Mouse (Mus musculus) midbrain, embryonic 13.5 days (tissue): ENCODE data around the gene Olfr221. TPM values are rescaled to one million over a fixed set of nuclear protein-coding genes. Genes with fewer than 3 reads are reported as not detected.

Source experiments
- ATAC-seq: fragments of 200-750 bp; cut with Nextera tagmentation; 2 replicates; pipeline ENCODE4 v1.8.0; 2017; ENCODE audit warnings: mild to moderate bottlenecking, moderate TSS enrichment, moderate library complexity
- H3K27ac ChIP-seq: fragments of 300-500 bp; sonication (generic); 2 replicates; pipeline ENCODE4 v1.5.1; 2015; ENCODE audit warnings: inconsistent platforms, mild to moderate bottlenecking, moderate library complexity
- H3K27me3 ChIP-seq: fragments of 300-500 bp; sonication (generic); 2 replicates; pipeline ENCODE4 v1.6.1; 2015; ENCODE audit warnings: mild to moderate bottlenecking, inconsistent platforms
- H3K36me3 ChIP-seq: fragments of 300-500 bp; sonication (generic); 2 replicates; pipeline ENCODE4 v1.6.1; 2015; ENCODE audit warnings: mild to moderate bottlenecking, inconsistent platforms
- H3K4me1 ChIP-seq: fragments of 300-500 bp; sonication (generic); replicated peaks from 2 replicates; pipeline ENCODE4 v1.6.1; 2015; ENCODE audit warnings: inconsistent platforms
- H3K4me2 ChIP-seq: fragments of 300-500 bp; sonication (generic); replicated peaks from 2 replicates; pipeline ENCODE4 v1.6.1; 2015; ENCODE audit warnings: moderate library complexity, mild to moderate bottlenecking, inconsistent platforms
- H3K4me3 ChIP-seq: fragments of 300-500 bp; sonication (generic); replicated peaks from 2 replicates; pipeline ENCODE4 v1.5.1; 2015; ENCODE audit warnings: mild to moderate bottlenecking, inconsistent platforms
- H3K9ac ChIP-seq: fragments of 300-500 bp; sonication (generic); replicated peaks from 2 replicates; pipeline ENCODE4 v1.6.1; 2015; ENCODE audit warnings: mild to moderate bottlenecking, inconsistent platforms
- H3K9me3 ChIP-seq: fragments of 300-500 bp; sonication (generic); 2 replicates; pipeline ENCODE4 v1.6.1; 2016; ENCODE audit warnings: mild to moderate bottlenecking, inconsistent platforms
- WGBS: fragments of 180-500 bp; shearing (Covaris S2); methylation state at CpG from one replicate; pipeline ENCODE4 v1.1.7; 2015; 5-methylcytosine and 5-hydroxymethylcytosine counted together
- polyA plus RNA-seq: library from polyadenylated mRNA; unstranded; fragments of >200 nt; fragmentation: Nextera tagmentation; extraction: Ambion mirVana; gene quantifications from 2 replicates; pipeline ENCODE4 v1.2.1, GENCODE M21; 2015

Gene Olfr221
- polyA plus RNA-seq, 1 experiment from 2014 or later = not detected

DNA sequence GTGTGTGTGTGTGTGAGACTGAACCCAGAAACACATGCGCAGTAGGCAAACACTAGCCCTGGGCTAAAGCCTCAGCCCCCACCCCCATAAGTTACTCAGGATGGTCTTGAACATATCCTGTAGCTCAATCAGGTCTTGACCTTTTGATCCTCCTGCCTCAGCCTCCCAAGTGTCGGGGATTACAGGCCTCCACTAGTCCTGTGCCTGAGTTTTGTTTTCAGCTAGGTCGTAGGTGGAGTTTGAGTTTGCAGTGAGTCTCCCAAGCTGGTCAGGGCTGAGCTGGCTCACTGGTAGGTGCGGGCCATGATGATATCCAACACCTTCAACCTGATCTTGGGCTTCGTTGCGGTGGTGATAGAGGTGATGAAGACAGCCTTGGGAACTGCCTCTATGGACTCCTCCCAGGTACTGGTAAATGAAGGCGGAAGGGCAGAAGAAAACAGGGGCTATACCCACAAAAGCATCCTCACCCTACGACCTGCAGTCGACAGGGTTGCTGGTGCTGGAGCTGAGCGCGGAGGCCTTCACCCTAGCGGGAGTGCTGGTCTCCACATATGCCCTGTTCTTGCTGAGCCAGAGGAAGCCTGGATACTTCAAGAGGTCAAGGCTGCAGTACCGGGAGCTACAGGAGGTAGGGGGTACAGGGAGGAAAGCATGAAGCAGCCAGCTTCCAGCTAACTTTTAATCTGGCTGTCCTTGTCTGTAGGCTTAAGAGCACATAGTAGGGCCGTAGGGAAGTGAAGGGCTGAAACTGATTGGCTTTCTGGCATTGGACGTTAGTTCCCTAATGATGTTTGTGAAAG lies 23.8 kb downstream of the Olfr221 start:
- H3K9me3 ChIP-seq = no peaks in the 10 kb centered on the region
- H3K9ac ChIP-seq = peak overlapping the region; percentile 94
- H3K27ac ChIP-seq = peak overlapping the region; percentile 99
- no peak for ATAC-seq
- WGBS = 89% methylated on average over 15 of the region's 15 CpGs
- H3K4me1 ChIP-seq = peaks cover 60% of the 10 kb centered on the region
- H3K4me2 ChIP-seq = peak overlapping the region; percentile 73
- H3K27me3 ChIP-seq = no peaks in the 10 kb centered on the region
- H3K36me3 ChIP-seq = no peaks in the 10 kb centered on the region
- H3K4me3 ChIP-seq = peak overlapping the region; percentile 67

- Histone ChIP-seq H3K4me2 (no peak overlapping the region), H3K27me3 (no peaks in the 10 kb centered on the region), H3K9me3 (no peaks in the 10 kb centered on the region), H3K4me3 (no peak overlapping the region), H3K9ac (no peak overlapping the region), H3K36me3 (no peaks in the 10 kb centered on the region), H3K4me1 (peaks cover 62% of the 10 kb centered on the region), H3K27ac (no peak overlapping the region)
- ATAC-seq = no peak
- 86% methylated on average over 4 of the region's 4 CpGs for WGBS
These were observed 24.6 kb downstream of the Olfr221 start for GRCm38 (mm10) chr14:52017662-52018061.

- Histone ChIP-seq H3K27me3 (no peaks in the 10 kb centered on the region), H3K36me3 (no peaks in the 10 kb centered on the region), H3K9me3 (no peaks in the 10 kb centered on the region), H3K27ac (peak overlapping the region; percentile 19; the same call in 1 of the 2 replicates), H3K4me3 (no peak overlapping the region), H3K4me1 (peaks cover 66% of the 10 kb centered on the region), H3K9ac (no peak overlapping the region; the same call in 1 of the 2 replicates), H3K4me2 (no peak overlapping the region)
- no peak for ATAC-seq
- WGBS = 66% methylated on average over 13 of the region's 13 CpGs
These were observed 25.4 kb downstream of the Olfr221 start for GRCm38 (mm10) chr14:52016625-52017405.

GRCm38 (mm10) chr14:52015445-52016100 lies 26.7 kb downstream of the Olfr221 start, which contains the start of gene Tmem253:
Tmem253 (plus strand) TSS chr14:52015658.
- H3K9me3 ChIP-seq = no peaks in the 10 kb centered on the region
- peaks cover 69% of the 10 kb centered on the region for H3K4me1 ChIP-seq
- 18% methylated on average over 6 of the region's 6 CpGs for WGBS
- peak within 1 kb of the TSS; percentile 83 for H3K4me2 ChIP-seq
- peak within 1 kb of the TSS; percentile 99 for H3K27ac ChIP-seq
- no peak for ATAC-seq
- H3K4me3 ChIP-seq = peak within 1 kb of the TSS; percentile 63
- no peaks in the 10 kb centered on the region for H3K27me3 ChIP-seq
- H3K36me3 ChIP-seq = no peaks in the 10 kb centered on the region
- peak within 1 kb of the TSS; percentile 90 for H3K9ac ChIP-seq

- Histone ChIP-seq H3K4me2 (peak overlapping the region; percentile 83), H3K36me3 (no peaks in the 10 kb centered on the region), H3K4me3 (peak overlapping the region; percentile 63), H3K27ac (peak overlapping the region; percentile 99), H3K4me1 (peaks cover 73% of the 10 kb centered on the region), H3K9me3 (no peaks in the 10 kb centered on the region), H3K9ac (peak overlapping the region; percentile 90), H3K27me3 (no peaks in the 10 kb centered on the region)
- 1% methylated on average over 19 of the region's 28 CpGs for WGBS
- ATAC-seq = no peak
These were observed 27.4 kb downstream of the Olfr221 start for GRCm38 (mm10) chr14:52014761-52015311.

- no peak for ATAC-seq
- H3K4me2 ChIP-seq = peak overlapping the region; percentile 83
- H3K4me3 ChIP-seq = peak overlapping the region; percentile 63
- H3K27ac ChIP-seq = peak overlapping the region; percentile 99
- no peaks in the 10 kb centered on the region for H3K27me3 ChIP-seq
- 0% methylated on average over 4 of the region's 80 CpGs for WGBS
- peak overlapping the region; percentile 90 for H3K9ac ChIP-seq
- no peaks in the 10 kb centered on the region for H3K9me3 ChIP-seq
- peaks cover 78% of the 10 kb centered on the region for H3K4me1 ChIP-seq
- peaks cover 3% of the 10 kb centered on the region for H3K36me3 ChIP-seq
These were observed 27.9 kb downstream of the Olfr221 start for GRCm38 (mm10) chr14:52014271-52014760.

- Histone ChIP-seq H3K27me3 (no peaks in the 10 kb centered on the region), H3K36me3 (peaks cover 9% of the 10 kb centered on the region), H3K27ac (peak overlapping the region; percentile 99), H3K9ac (peak overlapping the region; percentile 90), H3K4me2 (peak overlapping the region; percentile 83), H3K4me1 (peaks cover 78% of the 10 kb centered on the region), H3K9me3 (no peaks in the 10 kb centered on the region), H3K4me3 (peak overlapping the region; percentile 63)
- peak; percentile 3; the same call in 1 of the 2 replicates for ATAC-seq
- WGBS = 1% methylated on average over 22 of the region's 24 CpGs
These were observed 28.5 kb downstream of the Olfr221 start for GRCm38 (mm10) chr14:52013771-52014219.

- Histone ChIP-seq H3K4me3 (peak overlapping the region; percentile 63), H3K27ac (peak overlapping the region; percentile 99), H3K27me3 (no peaks in the 10 kb centered on the region), H3K4me2 (peak overlapping the region; percentile 83), H3K36me3 (peaks cover 15% of the 10 kb centered on the region), H3K9ac (peak overlapping the region; percentile 90), H3K4me1 (peaks cover 78% of the 10 kb centered on the region), H3K9me3 (no peaks in the 10 kb centered on the region)
- ATAC-seq = no peak
- 3% methylated on average over 8 of the region's 8 CpGs for WGBS
These were observed 29.1 kb downstream of the Olfr221 start for GRCm38 (mm10) chr14:52013021-52013610.

GRCm38 (mm10) chr14:52012553-52012952 lies 29.7 kb downstream of the Olfr221 start:
- WGBS = 25% methylated on average over 5 of the region's 5 CpGs
- peak overlapping the region; percentile 90 for H3K9ac ChIP-seq
- peak overlapping the region; percentile 83 for H3K4me2 ChIP-seq
- peaks cover 17% of the 10 kb centered on the region for H3K36me3 ChIP-seq
- H3K9me3 ChIP-seq = no peaks in the 10 kb centered on the region
- H3K4me1 ChIP-seq = peaks cover 77% of the 10 kb centered on the region
- H3K27ac ChIP-seq = peak overlapping the region; percentile 99
- ATAC-seq = no peak
- no peaks in the 10 kb centered on the region for H3K27me3 ChIP-seq
- H3K4me3 ChIP-seq = peak overlapping the region; percentile 63

- WGBS = 54% methylated on average over 4 of the region's 4 CpGs
- Histone ChIP-seq H3K4me2 (peak overlapping the region; percentile 83), H3K9me3 (no peaks in the 10 kb centered on the region), H3K9ac (peak overlapping the region; percentile 90), H3K27ac (peak overlapping the region; percentile 99), H3K4me3 (peak overlapping the region; percentile 63), H3K27me3 (no peaks in the 10 kb centered on the region), H3K4me1 (peaks cover 81% of the 10 kb centered on the region), H3K36me3 (peaks cover 21% of the 10 kb centered on the region)
- no peak for ATAC-seq
These were observed 30.2 kb downstream of the Olfr221 start for GRCm38 (mm10) chr14:52012085-52012484.

DNA sequence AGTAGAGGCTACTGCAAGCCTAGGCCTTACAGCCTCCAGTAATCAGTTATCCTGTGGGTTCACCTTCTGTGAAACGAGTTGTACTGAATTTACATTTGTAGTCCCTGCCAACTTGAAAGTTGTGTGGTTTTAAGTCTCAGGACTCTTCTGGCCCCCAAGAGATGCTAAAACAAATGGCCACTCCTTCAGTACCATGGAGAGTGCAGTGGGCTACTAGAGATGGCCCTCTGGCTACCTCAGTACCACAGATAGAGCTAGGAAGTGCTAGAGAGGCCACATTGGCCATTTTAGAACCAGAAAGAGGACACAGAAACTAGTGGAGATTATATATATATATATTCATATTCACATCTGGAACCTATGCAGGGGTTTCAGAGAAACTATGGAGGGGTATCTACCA lies 30.6 kb downstream of the Olfr221 start:
- H3K4me2 ChIP-seq = peak overlapping the region; percentile 83
- WGBS = 24% methylated on average over 1 of the region's 1 CpGs

More for the DNA sequence above, 30.6 kb downstream of the Olfr221 start:
- ATAC-seq = no peak
- Histone ChIP-seq H3K9ac (peak overlapping the region; percentile 90; the same call in 1 of the 2 replicates), H3K9me3 (no peaks in the 10 kb centered on the region), H3K36me3 (peaks cover 25% of the 10 kb centered on the region), H3K27me3 (no peaks in the 10 kb centered on the region), H3K4me3 (peak overlapping the region; percentile 47), H3K27ac (peak overlapping the region; percentile 99), H3K4me1 (peaks cover 81% of the 10 kb centered on the region)
